10 mouse cellular contexts compared by ENCODE assay signal in genomic region chr7:31168412-31168811, GRCm38 (mm10). TPM values are rescaled to one million over a fixed set of nuclear protein-coding genes. Genes with fewer than 3 reads are reported as not detected.
A peak's percentile ranks its signal among the peaks of the same experiment; 100 is the strongest.
DNase-seq lines count a peak whose midpoint lies in the region; ATAC-seq lines count a peak whose summit lies in the region.
"Had no signal": no experiment of that assay in that cellular context is flagged by ENCODE, and none has a peak within 500 bp of the region (broad histone marks: within the 10 kb centered on the region; RNA-seq: fewer than 3 reads in every experiment).

No protein-coding gene starts in this region.

- no peak overlapping the region for H3K9ac ChIP-seq in liver, embryonic 16.5 days (ENCODE audit: low read depth, low read length)
- no peak overlapping the region for H3K9ac ChIP-seq in midbrain, embryonic 15.5 days
- H3K9ac ChIP-seq in forebrain, embryonic 11.5 days (ENCODE audit: low read length), result no peak overlapping the region

- H3K27me3 ChIP-seq in liver, embryonic 16.5 days (ENCODE audit: control insufficient read depth, insufficient read depth, low read depth, low read length), result no peaks in the 10 kb centered on the region
- no peaks in the 10 kb centered on the region for H3K27me3 ChIP-seq in midbrain, embryonic 15.5 days (replicated peaks)
- H3K27me3 ChIP-seq in forebrain, embryonic 11.5 days (ENCODE audit: control insufficient read depth, insufficient read depth, low read length), result no peaks in the 10 kb centered on the region

- no peaks in the 10 kb centered on the region for H3K4me1 ChIP-seq in liver, embryonic 16.5 days (ENCODE audit: control insufficient read depth, low read depth, low read length)
- no peaks in the 10 kb centered on the region for H3K4me1 ChIP-seq in midbrain, embryonic 15.5 days
- H3K4me1 ChIP-seq in forebrain, embryonic 11.5 days (replicated peaks; ENCODE audit: control insufficient read depth, insufficient read depth, low read length), result no peaks in the 10 kb centered on the region

- DNase-seq in heart, adult 11 months, result peak; percentile 95
- DNase-seq in heart, postnatal 36 days, result no peak
- DNase-seq in heart, postnatal 10 days, result peak; percentile 50 to 63
- peak; percentile 73 for DNase-seq in thymus, postnatal 0 days (ENCODE audit: low spot score)
- DNase-seq in cerebellum, adult 11 months, result no peak
- DNase-seq in forebrain, embryonic 11.5 days (ENCODE audit: low spot score), result no peak
- DNase-seq: cerebellum, adult 11-12 months; midbrain, embryonic 14.5 days had no signal

- no peak overlapping the region for H3K27ac ChIP-seq in liver, embryonic 16.5 days (ENCODE audit: low read length)
- no peak overlapping the region for H3K27ac ChIP-seq in midbrain, embryonic 15.5 days
- no peak overlapping the region for H3K27ac ChIP-seq in forebrain, embryonic 11.5 days (ENCODE audit: low read depth, low read length)

- WGBS in liver, embryonic 16.5 days (ENCODE audit: insufficient replicate concordance), result 9% methylated on average over 8 of the region's 8 CpGs
- 64% methylated on average over 8 of the region's 8 CpGs for WGBS in midbrain, embryonic 15.5 days
- 68% methylated on average over 8 of the region's 8 CpGs for WGBS in forebrain, embryonic 11.5 days

- H3K4me2 ChIP-seq in liver, embryonic 16.5 days (ENCODE audit: low read depth, low read length), result no peak overlapping the region
- H3K4me2 ChIP-seq in midbrain, embryonic 15.5 days, result no peak overlapping the region
- H3K4me2 ChIP-seq in forebrain, embryonic 11.5 days (ENCODE audit: low read depth, low read length, severe bottlenecking), result no peak overlapping the region

- peak; percentile 55 for ATAC-seq in liver, embryonic 16.5 days (ENCODE audit: low read depth)
- no peak for ATAC-seq in midbrain, embryonic 15.5 days (replicated peaks)
- ATAC-seq in forebrain, embryonic 11.5 days (replicated peaks; ENCODE audit: low FRiP score), result no peak

- H3K36me3 ChIP-seq in liver, embryonic 16.5 days (ENCODE audit: control insufficient read depth, insufficient read depth), result no peaks in the 10 kb centered on the region
- no peaks in the 10 kb centered on the region for H3K36me3 ChIP-seq in midbrain, embryonic 15.5 days (replicated peaks)
- no peaks in the 10 kb centered on the region for H3K36me3 ChIP-seq in forebrain, embryonic 11.5 days (ENCODE audit: control insufficient read depth, insufficient read depth, low read length)

- intact Hi-C loops in heart, postnatal 36 days (cut with DNase I), result loop anchor here (2.0 kb wide), 1 partner anchor 18 kb away; no protein-coding TSS in a partner anchor
- intact Hi-C loops in heart, postnatal 10 days (cut with DNase I), result no loop called here

- H3K4me3 ChIP-seq in liver, embryonic 16.5 days (ENCODE audit: low read depth, low read length), result no peak overlapping the region
- no peak overlapping the region for H3K4me3 ChIP-seq in midbrain, embryonic 15.5 days
- no peak overlapping the region for H3K4me3 ChIP-seq in forebrain, embryonic 11.5 days (ENCODE audit: low read depth, low read length)

- H3K9me3 ChIP-seq in liver, embryonic 16.5 days (replicated peaks; ENCODE audit: control insufficient read depth, low read length), result no peaks in the 10 kb centered on the region
- no peaks in the 10 kb centered on the region for H3K9me3 ChIP-seq in midbrain, embryonic 15.5 days
- no peaks in the 10 kb centered on the region for H3K9me3 ChIP-seq in forebrain, embryonic 11.5 days (ENCODE audit: control insufficient read depth, low read length)

RNA-seq across cellular contexts. Expression of gene Gramd1a, which starts 12.7 kb away (rescaled TPM):
- total RNA-seq in heart, postnatal 36 days (2021), result 10 to 100 TPM; 33.6 to 37.9 TPM
- 10 to 100 TPM; 25.6 to 31.4 TPM for total RNA-seq in heart, postnatal 10 days (2021)
- 10.2 and 11.6 TPM in 2 replicates for polyA plus RNA-seq in liver, embryonic 16.5 days (2015; fragmentation: Nextera tagmentation; extraction: Ambion mirVana)
- 76.8 and 79.0 TPM in 2 replicates for polyA plus RNA-seq in thymus, postnatal 0 days (2015; fragmentation: Nextera tagmentation; extraction: Ambion mirVana)
- polyA plus RNA-seq in midbrain, embryonic 15.5 days (2015; fragmentation: Nextera tagmentation; extraction: Ambion mirVana), result 262 and 274 TPM in 2 replicates
- 133 and 135 TPM in 2 replicates for polyA plus RNA-seq in forebrain, embryonic 11.5 days (2014; fragmentation: Nextera tagmentation; extraction: Ambion mirVana)

RNA-seq across cellular contexts. Expression of gene Scn1b, which starts 41.6 kb away (rescaled TPM):
- total RNA-seq in heart, postnatal 36 days (2021), result 10 to 100 TPM; 29.2 to 29.5 TPM
- total RNA-seq in heart, postnatal 10 days (2021), result 10 to 100 TPM; 13.2 to 13.9 TPM
- polyA plus RNA-seq in liver, embryonic 16.5 days (2015; fragmentation: Nextera tagmentation; extraction: Ambion mirVana), result 0.75 and 0.76 TPM in 2 replicates
- polyA plus RNA-seq in thymus, postnatal 0 days (2015; fragmentation: Nextera tagmentation; extraction: Ambion mirVana), result 2.8 and 2.9 TPM in 2 replicates
- 9.2 and 9.9 TPM in 2 replicates for polyA plus RNA-seq in midbrain, embryonic 15.5 days (2015; fragmentation: Nextera tagmentation; extraction: Ambion mirVana)
- 0.84 and 1.2 TPM in 2 replicates for polyA plus RNA-seq in forebrain, embryonic 11.5 days (2014; fragmentation: Nextera tagmentation; extraction: Ambion mirVana)

RNA-seq across cellular contexts. Expression of gene Hpn, which starts 53.3 kb away (rescaled TPM):
- 1 to 10 TPM; 1.9 to 3.9 TPM for total RNA-seq in heart, postnatal 36 days (2021)
- 1 to 10 TPM; 2.5 to 3.0 TPM for total RNA-seq in heart, postnatal 10 days (2021)
- 129 and 145 TPM in 2 replicates for polyA plus RNA-seq in liver, embryonic 16.5 days (2015; fragmentation: Nextera tagmentation; extraction: Ambion mirVana)
- polyA plus RNA-seq in thymus, postnatal 0 days (2015; fragmentation: Nextera tagmentation; extraction: Ambion mirVana), result 2.0 and 2.6 TPM in 2 replicates
- polyA plus RNA-seq in midbrain, embryonic 15.5 days (2015; fragmentation: Nextera tagmentation; extraction: Ambion mirVana), result 0.47 and 0.80 TPM in 2 replicates
- 0.29 and 0.39 TPM in 2 replicates for polyA plus RNA-seq in forebrain, embryonic 11.5 days (2014; fragmentation: Nextera tagmentation; extraction: Ambion mirVana)

Comparison
In these comparisons a context has a peak if more than half of its experiments do, and no peak if none do; other contexts are left out.
1. DNase-seq: peak in heart, adult 11 months (single experiment), heart, postnatal 10 days (2 of 2) and thymus, postnatal 0 days (single experiment); none in heart, postnatal 36 days (0 of 2), cerebellum, adult 11 months (single experiment) and forebrain, embryonic 11.5 days (single experiment).
2. RNA of gene Hpn, which starts 53.3 kb away (polyA plus RNA-seq): 129 to 145 TPM in liver, embryonic 16.5 days; 2.0 to 2.6 TPM in thymus, postnatal 0 days, 0.47 to 0.80 TPM in midbrain, embryonic 15.5 days and 0.29 to 0.39 TPM in forebrain, embryonic 11.5 days; every median in the first group is over 10 times any median in the second.